Mouse (Mus musculus) heart, postnatal 0 days (tissue): ENCODE measurements around the gene Ap1m2.
A peak's percentile ranks its signal among the peaks of the same experiment; 100 is the strongest.

Source experiments
- CTCF ChIP-seq: IDR thresholded peaks from 2 replicates; pipeline ENCODE4 v1.5.1; 2016; ENCODE audit warnings: antibody characterized with exemption, control low read depth, low read depth
- EP300 ChIP-seq: IDR thresholded peaks from 2 replicates; pipeline ENCODE4 v1.6.1; 2016; ENCODE audit warnings: antibody characterized with exemption, low read depth

GRCm38 (mm10) chr9:21356981-21357718 is 45.0 kb upstream of the Ap1m2 start:
- TF ChIP-seq CTCF (peak; percentile 86), EP300 (no peak)
